Mouse (Mus musculus) stomach, postnatal 0 days (tissue): ENCODE measurements around the gene Slc26a6.

Experiments used
- CTCF ChIP-seq: IDR thresholded peaks from 2 replicates; pipeline ENCODE4 v1.5.1; 2016; ENCODE audit warnings: antibody characterized with exemption, low read depth, mild to moderate bottlenecking, moderate library complexity
- EP300 ChIP-seq: optimal IDR thresholded peaks from 2 replicates; pipeline ENCODE3; 2016; ENCODE audit warnings: antibody characterized with exemption

- TF ChIP-seq CTCF = no peak
- no peak for TF ChIP-seq EP300
These were observed 46.3 kb upstream of the Slc26a6 start for GRCm38 (mm10) chr9:108806831-108807230.
